Mouse (Mus musculus) lung, adult 2 months (tissue): ENCODE results near the gene H2-Eb1. TPM values are rescaled to one million over a fixed set of nuclear protein-coding genes. Genes with fewer than 3 reads are reported as not detected.

Experiments
- DNase-seq: peaks from one replicate; pipeline ENCODE4 v3.0.0; 2022
- H3K4me1 ChIP-seq: fragments of 200-500 bp; 2 replicates; pipeline ENCODE4 v1.6.1; 2011; ENCODE audit warnings: low read length; ENCODE audit not compliant: control insufficient read depth, insufficient read depth
- H3K4me3 ChIP-seq: fragments of 200-500 bp; replicated peaks from 2 replicates; pipeline ENCODE3; 2011; ENCODE audit warnings: low read depth, mild to moderate bottlenecking, control low read depth, low read length; ENCODE audit errors: extremely low read depth
- CTCF ChIP-seq: fragments of 200-500 bp; IDR thresholded peaks from 2 replicates; pipeline ENCODE4 v1.5.1; 2011; ENCODE audit warnings: mild to moderate bottlenecking, low read length, control low read depth; ENCODE audit not compliant: insufficient read depth
- POLR2A ChIP-seq: fragments of 200-500 bp; IDR thresholded peaks from 2 replicates; pipeline ENCODE4 v1.6.1; 2011; ENCODE audit warnings: low read depth, mild to moderate bottlenecking, control low read depth, low read length, borderline replicate concordance; ENCODE audit errors: extremely low read depth
- WGBS: fragments of 180-500 bp; shearing (Covaris S2); methylation state at CpG from one replicate; pipeline ENCODE4 v1.1.7; 2018; 5-methylcytosine and 5-hydroxymethylcytosine counted together
- polyA plus RNA-seq: library from polyadenylated mRNA; depleted of rRNA; stranded (reverse); fragments of >200 nt; gene quantifications from 2 replicates; pipeline ENCODE4 v1.2.3, GENCODE M21; 2012

H2-Eb1 gene
- polyA plus RNA-seq, 1 experiment = 256 TPM

DNA sequence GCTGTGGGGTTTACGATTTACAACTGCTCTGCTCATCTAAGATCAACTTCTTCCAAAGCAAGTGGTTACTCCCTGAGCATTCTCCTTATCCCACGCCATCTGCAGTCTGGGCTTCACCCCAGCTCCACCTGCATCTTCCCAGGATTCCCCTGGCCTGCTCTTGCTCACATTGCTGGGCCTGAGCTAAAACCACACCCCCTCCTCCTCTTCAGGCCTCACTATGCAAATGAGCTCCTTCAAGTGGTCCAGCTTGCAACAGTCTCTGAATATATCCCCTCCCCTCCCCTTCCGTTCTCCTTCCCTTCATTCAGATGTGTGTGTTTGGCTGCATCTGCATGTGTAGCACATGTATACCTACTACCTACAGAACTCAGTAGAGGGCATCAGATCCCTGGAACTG, 6.3 kb upstream of the H2-Eb1 start:
- no peak for TF ChIP-seq POLR2A
- no peak for TF ChIP-seq CTCF
- WGBS = 68% methylated on average over 3 of the region's 3 CpGs

GRCm38 (mm10) chr17:34300071-34300470, 5.6 kb upstream of the H2-Eb1 start:
- no peak overlapping the region for H3K4me3 ChIP-seq
- peaks cover 7% of the 10 kb centered on the region; the same call in 1 of the 2 replicates for H3K4me1 ChIP-seq
- peak; percentile 2 for DNase-seq
- TF ChIP-seq POLR2A = no peak
- TF ChIP-seq CTCF = no peak
- WGBS = 73% methylated on average over 8 of the region's 8 CpGs

More for the DNA sequence above, 6.3 kb upstream of the H2-Eb1 start:
- Histone ChIP-seq H3K4me3 (no peak overlapping the region), H3K4me1 (peaks cover 7% of the 10 kb centered on the region; the same call in 1 of the 2 replicates)
- peak; percentile 6 for DNase-seq

DNA sequence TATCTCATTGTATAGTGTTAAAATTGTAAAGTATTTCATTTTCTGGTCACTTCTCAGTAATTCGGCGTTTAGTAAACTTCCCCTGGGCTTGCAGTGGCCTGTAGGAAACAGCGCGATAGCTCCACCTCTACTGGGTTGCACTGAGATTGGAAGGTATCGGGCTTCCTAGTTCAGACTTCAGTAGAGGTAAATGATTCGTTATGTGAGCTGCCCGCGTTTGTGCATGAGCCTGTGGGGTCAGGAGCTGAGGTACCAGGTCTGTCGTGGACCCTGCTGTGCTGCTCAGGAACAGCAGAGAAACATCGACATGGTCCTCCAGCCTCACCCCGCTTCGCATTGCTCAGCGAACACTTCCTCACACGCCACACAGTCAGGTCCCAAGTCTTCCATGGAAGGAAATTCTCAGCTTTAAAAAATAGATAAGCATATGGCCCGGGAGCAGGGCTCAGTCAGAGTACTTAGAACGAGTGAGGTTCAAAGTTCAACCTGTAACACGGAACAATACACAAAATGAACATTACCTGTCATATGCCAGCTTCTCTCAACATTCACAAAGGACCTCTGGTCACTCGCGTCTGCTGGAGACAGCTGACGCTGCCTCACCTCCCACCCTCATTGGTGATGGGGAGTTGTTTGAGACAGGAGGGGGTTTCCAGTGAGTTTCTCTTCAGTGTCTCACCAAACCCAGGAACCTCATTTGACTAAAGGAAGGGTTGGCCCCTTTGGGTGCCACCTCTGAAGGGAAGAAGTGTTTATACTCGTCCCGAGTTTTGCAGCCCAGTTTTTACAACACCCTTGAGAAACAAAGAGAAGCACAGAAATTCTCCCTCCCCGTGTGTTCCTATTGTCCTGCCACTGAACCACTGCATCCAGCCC, 4.7 kb upstream of the H2-Eb1 start:
- H3K4me3 ChIP-seq = no peak overlapping the region
- peaks cover 5% of the 10 kb centered on the region; the same call in 1 of the 2 replicates for H3K4me1 ChIP-seq
- DNase-seq = peak; percentile 5
- 61% methylated on average over 23 of the region's 23 CpGs for WGBS
- TF ChIP-seq CTCF (no peak), POLR2A (no peak)

DNA sequence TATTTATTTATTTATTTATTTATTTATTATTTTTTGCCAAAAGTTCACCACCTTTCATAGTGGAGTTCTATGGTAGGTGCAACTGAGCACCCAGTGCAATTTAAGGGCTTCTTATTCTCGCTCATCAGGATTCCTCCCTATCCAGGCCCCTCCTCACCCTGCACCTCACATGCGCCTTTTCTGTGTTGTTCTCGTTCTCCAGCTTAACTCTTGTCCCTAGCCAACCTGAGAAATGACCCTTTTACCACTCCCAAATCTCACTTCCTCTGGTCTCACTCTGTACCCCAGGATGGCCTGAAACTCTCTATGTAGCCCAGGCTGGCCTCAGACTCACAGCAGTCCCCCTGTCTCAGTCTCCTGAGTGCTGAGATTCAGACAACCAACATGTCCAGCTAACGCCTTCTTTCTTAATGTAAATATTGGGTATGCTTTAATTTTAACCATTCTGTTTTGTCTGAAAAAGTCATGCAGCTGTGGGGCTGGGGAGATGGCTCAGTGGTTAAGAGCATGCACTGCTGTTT, 3.9 kb upstream of the H2-Eb1 start:
- peaks cover 2% of the 10 kb centered on the region; the same call in 1 of the 2 replicates for H3K4me1 ChIP-seq
- TF ChIP-seq POLR2A = no peak
- no peak for TF ChIP-seq CTCF
- 80% methylated on average over 4 of the region's 4 CpGs for WGBS
- peak; percentile 1 for DNase-seq
- no peak overlapping the region for H3K4me3 ChIP-seq

GRCm38 (mm10) chr17:34303789-34304188, 1.9 kb upstream of the H2-Eb1 start:
- Histone ChIP-seq H3K4me3 (no peak overlapping the region), H3K4me1 (no peaks in the 10 kb centered on the region; the same call in 1 of the 2 replicates)
- 80% methylated on average over 2 of the region's 2 CpGs for WGBS
- DNase-seq = no peak
- no peak for TF ChIP-seq CTCF
- no peak for TF ChIP-seq POLR2A

DNA sequence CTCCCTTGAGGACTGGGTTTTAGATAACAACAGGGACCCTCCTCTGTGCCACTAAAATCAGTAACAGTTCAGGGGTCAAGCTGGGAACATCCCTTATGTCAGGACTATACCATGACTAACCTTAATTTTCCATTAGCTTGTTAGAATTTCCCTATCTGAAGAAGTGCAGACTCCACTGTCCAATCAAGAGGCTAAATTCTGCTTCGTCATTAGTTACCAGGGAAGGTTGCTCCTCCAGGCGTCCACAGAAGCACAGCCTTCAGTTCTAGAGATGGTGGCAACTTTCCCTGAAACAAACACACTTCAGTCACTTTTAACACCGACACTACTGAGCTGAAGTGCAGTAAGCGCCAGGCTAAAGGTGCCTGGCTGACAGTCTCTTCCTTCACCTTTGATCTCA, 916 bp upstream of the H2-Eb1 start:
- 5% methylated on average over 4 of the region's 4 CpGs for WGBS
- TF ChIP-seq POLR2A (no peak), CTCF (no peak)
- peak; percentile 46 for DNase-seq
- Histone ChIP-seq H3K4me1 (no peaks in the 10 kb centered on the region; the same call in 1 of the 2 replicates), H3K4me3 (no peak overlapping the region)

GRCm38 (mm10) chr17:34306407-34306806, 740 bp downstream of the H2-Eb1 start:
- peak overlapping the region; percentile 22 for H3K4me3 ChIP-seq

GRCm38 (mm10) chr17:34307216-34307615, 1.5 kb downstream of the H2-Eb1 start:
- no peak for TF ChIP-seq CTCF
- Histone ChIP-seq H3K4me3 (no peak overlapping the region), H3K4me1 (peaks cover 2% of the 10 kb centered on the region; the same call in 1 of the 2 replicates)
- DNase-seq = no peak

More at GRCm38 (mm10) chr17:34306407-34306806, 740 bp downstream of the H2-Eb1 start:
- 67% methylated on average over 2 of the region's 2 CpGs for WGBS
- no peak for DNase-seq
- TF ChIP-seq POLR2A = peak; percentile 46; the same call in 1 of the 2 replicates
- TF ChIP-seq CTCF = no peak
- no peaks in the 10 kb centered on the region; the same call in 1 of the 2 replicates for H3K4me1 ChIP-seq

- H3K4me3 ChIP-seq = no peak overlapping the region
Observed at GRCm38 (mm10) chr17:34308161-34308560, 2.5 kb downstream of the H2-Eb1 start.

DNA sequence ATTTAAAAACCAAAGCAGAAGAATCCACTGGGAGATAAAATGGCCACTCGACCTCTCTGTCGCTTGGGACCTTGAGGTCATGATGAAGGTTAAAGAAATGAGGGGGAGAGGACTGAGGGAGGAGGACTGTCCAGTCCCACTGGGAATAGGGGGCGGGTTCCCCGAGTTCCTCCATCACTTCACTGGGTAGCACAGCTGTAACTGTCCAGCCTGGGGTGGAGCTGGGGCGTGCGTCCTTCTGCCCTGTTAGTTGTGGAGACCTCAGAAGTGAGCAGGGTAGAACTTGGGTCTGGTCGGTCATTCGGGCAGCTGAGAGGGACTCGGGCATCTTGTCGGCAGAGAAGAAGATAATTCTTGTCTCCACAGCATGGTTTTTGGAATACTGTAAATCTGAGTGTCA, 3.6 kb downstream of the H2-Eb1 start:
- peak overlapping the region; percentile 72 for H3K4me3 ChIP-seq
- no peak for DNase-seq
- WGBS = 20% methylated on average over 10 of the region's 10 CpGs
- TF ChIP-seq POLR2A = no peak; the same call in 1 of the 2 replicates
- no peak for TF ChIP-seq CTCF
- H3K4me1 ChIP-seq = peaks cover 2% of the 10 kb centered on the region; the same call in 1 of the 2 replicates

More at GRCm38 (mm10) chr17:34308161-34308560, 2.5 kb downstream of the H2-Eb1 start:
- WGBS = 65% methylated on average over 4 of the region's 4 CpGs
- DNase-seq = no peak
- TF ChIP-seq CTCF (no peak), POLR2A (no peak)
- peaks cover 2% of the 10 kb centered on the region; the same call in 1 of the 2 replicates for H3K4me1 ChIP-seq
